Mouse (Mus musculus) liver, embryonic 14.5 days (tissue): ENCODE measurements at regions not wholly inside any gene's neighbourhood (a gene's known extent, or its start where the extent isn't known, plus 50 kb on each side); places are given as distances from the start of the nearest gene placed in this dataset.

Experiments used
- ATAC-seq: fragments of 200-750 bp; cut with Nextera tagmentation; 2 replicates; pipeline ENCODE4 v1.8.0; 2017; ENCODE audit warnings: moderate number of reproducible peaks, mild to moderate bottlenecking, moderate library complexity; ENCODE audit not compliant: insufficient read depth
- DNase-seq, 3 experiments: peaks; one replicate each; pipeline ENCODE4 v3.0.0-alpha.2; 2012 to 2013; ENCODE audit warnings: low read depth in 3 of 3, low spot score in 3 of 3
- H3K27ac ChIP-seq: fragments of 300-500 bp; sonication (generic); 2 replicates; pipeline ENCODE4 v1.5.1; 2014; ENCODE audit warnings: moderate library complexity, mild to moderate bottlenecking, control low read depth, inconsistent platforms
- H3K27me3 ChIP-seq: fragments of 300-500 bp; sonication (generic); 2 replicates; pipeline ENCODE4 v1.6.1; 2014; ENCODE audit warnings: mild to moderate bottlenecking, low read length, moderate library complexity; ENCODE audit not compliant: control insufficient read depth, insufficient read depth
- H3K36me3 ChIP-seq: fragments of 300-500 bp; sonication (generic); replicated peaks from 2 replicates; pipeline ENCODE4 v1.6.1; 2014; ENCODE audit warnings: low read depth; ENCODE audit not compliant: control insufficient read depth, insufficient read depth
- H3K4me1 ChIP-seq, 2 experiments: fragments of 200-500 bp in 1 of 2; fragments of 300-500 bp in 1 of 2; sonication (generic) in 1 of 2; replicated peaks; 2 replicates each; pipeline ENCODE4 v1.6.1; 2012 to 2014; ENCODE audit warnings: antibody characterized with exemption in 1 of 2, inconsistent platforms in 1 of 2, low read length in 1 of 2; ENCODE audit not compliant: control insufficient read depth in 2 of 2, insufficient read depth in 2 of 2
- H3K4me2 ChIP-seq: fragments of 300-500 bp; sonication (generic); 2 replicates; pipeline ENCODE4 v1.6.1; 2014; ENCODE audit warnings: low read depth, mild to moderate bottlenecking, control low read depth, moderate library complexity
- H3K4me3 ChIP-seq, 2 experiments: fragments of 200-500 bp in 1 of 2; fragments of 300-500 bp in 1 of 2; sonication (generic) in 1 of 2; 2 replicates each; pipeline ENCODE4 v1.5.1; 2012 to 2014; ENCODE audit warnings: low read depth in 2 of 2, low read length in 2 of 2, mild to moderate bottlenecking in 2 of 2, control low read depth in 1 of 2, inconsistent platforms in 1 of 2, moderate library complexity in 1 of 2; ENCODE audit not compliant: insufficient read depth in 1 of 2
- H3K9ac ChIP-seq: fragments of 300-500 bp; sonication (generic); replicated peaks from 2 replicates; pipeline ENCODE4 v1.6.1; 2014; ENCODE audit warnings: mild to moderate bottlenecking, control low read depth, moderate library complexity
- H3K9me3 ChIP-seq: fragments of 300-500 bp; sonication (generic); 2 replicates; pipeline ENCODE4 v1.6.1; 2016; ENCODE audit warnings: low read length, mixed read lengths; ENCODE audit not compliant: control insufficient read depth
- CTCF ChIP-seq: IDR thresholded peaks from 2 replicates; pipeline ENCODE4 v1.5.1; 2016; ENCODE audit warnings: antibody characterized with exemption, low read depth, control low read depth
- EP300 ChIP-seq: IDR thresholded peaks from 2 replicates; pipeline ENCODE4 v1.6.1; 2016; ENCODE audit warnings: antibody characterized with exemption, low read depth
- WGBS: fragments of 180-500 bp; shearing (Covaris S2); extraction: QIAGEN DNeasy Blood & Tissue Kit; methylation state at CpG from one replicate; pipeline ENCODE4 v1.1.7; 2014; ENCODE audit not compliant: insufficient replicate concordance; 5-methylcytosine and 5-hydroxymethylcytosine counted together

GRCm38 (mm10) chr2:75245662-75246061 is 413.4 kb upstream of the Hnrnpa3 start:
- TF ChIP-seq EP300 (no peak), CTCF (no peak)
- DNase-seq (no peak), ATAC-seq (no peak)
- H3K9ac ChIP-seq: no peak overlapping the region
- no peaks in the 10 kb centered on the region for H3K27me3 ChIP-seq
- no peak overlapping the region for H3K4me2 ChIP-seq
- no peaks in the 10 kb centered on the region for H3K9me3 ChIP-seq
- no peak overlapping the region for H3K4me3 ChIP-seq
- H3K4me1 ChIP-seq: no peaks in the 10 kb centered on the region
- no peaks in the 10 kb centered on the region for H3K36me3 ChIP-seq
- no peak overlapping the region for H3K27ac ChIP-seq
- WGBS: 57% methylated on average over 5 of the region's 5 CpGs

- Histone ChIP-seq H3K9me3 (no peaks in the 10 kb centered on the region), H3K27ac (no peak overlapping the region), H3K9ac (no peak overlapping the region), H3K4me3 (no peak overlapping the region), H3K4me1 (no peaks in the 10 kb centered on the region), H3K4me2 (no peak overlapping the region), H3K36me3 (no peaks in the 10 kb centered on the region), H3K27me3 (no peaks in the 10 kb centered on the region)
- no peak for DNase-seq
- TF ChIP-seq EP300 (no peak), CTCF (no peak)
- ATAC-seq: no peak
- 24% methylated on average over 12 of the region's 12 CpGs for WGBS
These were observed 412.8 kb upstream of the Hnrnpa3 start for GRCm38 (mm10) chr2:75246082-75246743.

- Histone ChIP-seq H3K4me3 (no peak overlapping the region), H3K27ac (no peak overlapping the region), H3K9ac (no peak overlapping the region), H3K4me1 (no peaks in the 10 kb centered on the region), H3K27me3 (no peaks in the 10 kb centered on the region), H3K4me2 (no peak overlapping the region), H3K9me3 (no peaks in the 10 kb centered on the region), H3K36me3 (no peaks in the 10 kb centered on the region)
- ATAC-seq (no peak), DNase-seq (no peak)
- TF ChIP-seq EP300 (no peak), CTCF (no peak)
- WGBS: 47% methylated on average over 5 of the region's 5 CpGs
These were observed 410.8 kb upstream of the Hnrnpa3 start for GRCm38 (mm10) chr2:75248251-75248650.

- ATAC-seq: no peak
These were observed 408.6 kb upstream of the Hnrnpa3 start for GRCm38 (mm10) chr2:75250507-75250906.

GRCm38 (mm10) chr2:75252829-75253228 is 406.2 kb upstream of the Hnrnpa3 start:
- no peaks in the 10 kb centered on the region for H3K27me3 ChIP-seq
- H3K9ac ChIP-seq: no peak overlapping the region
- WGBS: 71% methylated on average over 8 of the region's 8 CpGs
- DNase-seq: no peak
- H3K36me3 ChIP-seq: no peaks in the 10 kb centered on the region
- TF ChIP-seq EP300: no peak
- no peak for TF ChIP-seq CTCF
- no peak overlapping the region for H3K4me3 ChIP-seq
- H3K4me1 ChIP-seq: no peaks in the 10 kb centered on the region
- H3K4me2 ChIP-seq: no peak overlapping the region
- H3K27ac ChIP-seq: no peak overlapping the region
- no peaks in the 10 kb centered on the region for H3K9me3 ChIP-seq
- no peak for ATAC-seq

More at GRCm38 (mm10) chr2:75250507-75250906, 408.6 kb upstream of the Hnrnpa3 start:
- WGBS: 62% methylated on average over 1 of the region's 1 CpGs
- TF ChIP-seq EP300 (no peak), CTCF (no peak)
- DNase-seq: no peak
- Histone ChIP-seq H3K4me3 (no peak overlapping the region), H3K27ac (no peak overlapping the region), H3K4me1 (no peaks in the 10 kb centered on the region), H3K9ac (no peak overlapping the region), H3K9me3 (no peaks in the 10 kb centered on the region), H3K4me2 (no peak overlapping the region), H3K36me3 (no peaks in the 10 kb centered on the region), H3K27me3 (no peaks in the 10 kb centered on the region)
